Mouse (Mus musculus) spleen, adult 10 weeks (tissue): Measurements from ENCODE around the gene Abcg4. TPM values are rescaled to one million over a fixed set of nuclear protein-coding genes. Genes with fewer than 3 reads are reported as not detected.

Experiments
- polyA plus RNA-seq: library from polyadenylated mRNA; stranded (reverse); fragments of 350-450 nt; fragmentation: Illumina TruSeq; extraction: RNeasy Lipid Tissue Mini Kit (QIAGEN cat#74804); gene quantifications from one replicate; pipeline ENCODE4 v1.2.3, GENCODE M21; 2015; ENCODE audit warnings: low replicate concordance; ENCODE audit not compliant: insufficient read depth

The Abcg4 gene
- polyA plus RNA-seq = 1.8 TPM

DNA sequence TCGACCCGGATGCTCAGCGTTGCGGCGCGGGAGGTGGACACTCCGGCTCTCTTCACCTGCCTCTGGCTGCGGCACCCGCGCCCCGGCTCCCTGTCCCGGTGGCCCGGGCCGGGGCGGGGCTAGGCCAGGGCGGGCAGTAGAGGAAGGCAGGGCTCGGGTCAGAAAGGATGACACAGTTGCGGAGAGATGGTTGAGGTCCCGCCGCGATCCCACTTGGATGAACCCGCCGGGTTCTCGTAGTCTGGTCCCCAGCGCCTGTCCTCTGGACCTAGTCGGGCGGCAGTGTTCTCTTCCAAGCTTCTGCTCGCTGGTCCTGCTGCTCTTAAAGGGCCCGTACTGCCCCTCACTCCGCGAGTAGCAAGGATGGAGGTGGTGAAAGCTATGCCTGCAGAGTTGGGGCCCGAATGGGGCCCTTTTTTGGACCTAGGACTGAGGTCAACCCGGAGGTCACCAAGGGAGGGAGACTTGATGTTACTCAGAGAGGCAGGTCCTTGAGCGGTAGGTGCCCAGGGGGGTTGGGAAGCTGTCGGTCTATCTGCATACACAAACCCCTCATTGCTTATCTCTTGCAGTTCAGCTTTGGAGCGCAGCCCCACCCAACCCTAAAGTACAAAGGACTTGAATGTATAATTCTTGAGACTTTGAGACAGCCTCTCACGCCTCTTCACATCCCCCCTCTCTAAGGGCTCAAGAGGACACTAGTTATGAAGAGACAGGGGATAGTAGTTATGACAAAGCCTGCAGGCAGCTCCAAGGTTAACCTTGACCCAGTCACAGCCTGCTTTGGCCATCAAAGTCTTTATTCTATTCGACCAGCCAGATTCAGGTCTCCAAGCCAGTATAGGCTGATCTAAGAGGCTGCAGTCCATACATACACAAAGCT lies at the start of gene Abcg4:
TSS of gene Abcg4 (minus strand) at position 540 of the 883 bp plus-strand sequence.

GRCm38 (mm10) chr9:44334396-44335330 lies 46.2 kb upstream of the Abcg4 start, which contains the start of gene H2afx:
Gene H2afx, plus strand, starts transcription at chr9:44334694.

GRCm38 (mm10) chr9:44325768-44326370 lies 37.5 kb upstream of the Abcg4 start, which contains the start of gene Dpagt1:
Gene Dpagt1, plus strand, starts transcription at chr9:44326019.

DNA sequence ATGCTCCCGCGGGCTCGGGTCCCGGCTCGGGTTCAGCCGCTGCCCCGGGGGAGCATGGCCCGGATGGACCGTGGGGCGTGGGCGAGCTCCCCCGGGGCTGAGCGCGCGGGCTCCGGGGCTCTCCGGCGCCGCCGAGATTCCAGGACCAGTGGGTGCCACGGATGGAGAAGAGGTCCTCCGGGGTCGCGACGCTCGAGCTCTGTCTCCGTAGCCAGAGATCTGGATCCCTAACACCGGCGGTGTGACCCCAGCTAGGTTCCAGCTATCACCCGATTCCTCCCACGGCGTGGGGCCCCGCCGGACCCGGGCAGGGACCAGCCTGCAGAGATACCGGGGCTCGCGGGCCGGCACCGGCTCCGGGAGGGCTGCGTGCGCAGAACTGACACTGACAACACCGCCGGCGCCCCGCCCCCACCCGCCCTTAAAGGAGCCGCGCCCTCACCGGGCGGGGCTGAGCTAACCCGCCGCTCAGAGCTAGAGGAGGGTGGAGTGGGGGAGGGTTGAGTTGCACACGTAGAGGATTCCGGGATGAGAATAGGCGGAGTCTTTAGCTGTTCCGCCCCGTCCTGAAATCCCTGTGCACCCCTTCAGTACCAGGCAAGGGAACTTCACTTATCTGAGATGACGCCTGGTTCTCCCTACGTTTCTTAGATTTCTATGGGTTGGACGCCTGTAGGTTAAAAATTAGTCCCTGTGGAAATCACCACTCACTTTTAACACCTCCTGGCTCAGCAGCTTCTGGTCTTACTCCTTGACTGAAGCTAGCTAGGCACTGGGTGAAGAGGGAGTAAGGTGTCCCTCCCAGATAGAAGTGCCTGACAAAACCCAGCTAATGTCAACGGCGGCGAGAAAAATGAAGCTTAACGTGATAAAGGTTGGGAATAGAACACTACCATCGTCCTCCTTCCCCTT lies 31.7 kb upstream of the Abcg4 start, which contains the start of gene C2cd2l:
TSS of gene C2cd2l (minus strand) at position 399 of the 912 bp plus-strand sequence.

DNA sequence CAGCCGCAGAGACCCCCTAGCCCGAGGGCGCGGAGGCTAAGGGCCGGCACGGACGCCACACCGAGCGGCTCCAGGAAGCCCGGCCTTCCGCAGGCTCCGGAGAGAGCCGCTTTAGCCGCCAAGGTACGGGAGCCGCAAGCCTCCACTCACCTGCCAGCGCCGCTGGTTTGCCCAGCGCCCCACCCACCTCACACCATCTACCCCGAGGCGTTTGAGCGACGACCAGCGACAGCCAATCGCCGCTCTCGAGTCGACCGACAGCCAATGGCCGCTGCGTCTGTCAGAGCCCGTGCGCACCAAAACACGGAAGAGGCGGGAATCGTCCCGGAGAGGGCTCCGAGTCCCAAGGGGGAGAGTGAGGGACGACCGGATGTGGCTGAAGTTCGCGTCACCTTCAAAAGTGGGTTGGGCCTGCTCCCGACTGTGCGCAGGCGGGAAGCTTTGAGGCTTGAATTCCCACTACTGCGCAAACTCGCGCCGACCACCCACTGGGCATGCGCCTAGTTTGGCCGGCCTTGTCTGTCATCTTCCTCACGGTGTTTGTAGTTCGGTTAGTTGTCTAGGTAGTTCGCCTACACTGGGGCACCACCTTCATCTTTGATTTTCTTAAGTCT lies 17.2 kb upstream of the Abcg4 start, which contains the start of gene Hinfp:
TSS of gene Hinfp (minus strand) at position 206 of the 614 bp plus-strand sequence.

GRCm38 (mm10) chr9:44268432-44268831 lies 20.0 kb downstream of the Abcg4 start, which contains the start of gene Nlrx1:
Gene Nlrx1, minus strand, starts transcription at chr9:44268599.

GRCm38 (mm10) chr9:44251314-44251713 lies 37.1 kb downstream of the Abcg4 start, which contains the start of gene Pdzd3:
Gene Pdzd3, minus strand, starts transcription at chr9:44251471.

DNA sequence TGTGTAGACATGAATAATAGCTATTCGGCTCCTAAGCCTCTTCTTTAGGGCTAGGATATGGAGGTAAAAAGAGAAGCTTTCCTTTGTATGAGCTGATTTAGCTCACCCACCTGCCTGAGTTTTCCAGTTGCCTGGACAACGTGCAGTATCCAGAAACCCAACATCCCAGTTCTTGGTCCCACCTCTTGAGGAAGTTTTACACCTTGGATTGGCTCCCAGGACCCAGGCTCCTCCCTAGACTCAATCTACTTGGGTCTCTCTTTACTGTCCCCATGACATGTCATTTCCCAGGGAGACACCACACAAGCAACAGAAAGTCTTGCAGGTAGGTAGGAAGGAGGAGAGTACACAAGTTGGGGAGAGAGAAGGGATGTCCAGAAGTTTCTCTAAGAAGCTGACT lies 48.0 kb downstream of the Abcg4 start, which contains the start of gene Ccdc153:
TSS of gene Ccdc153 (plus strand) at position 278 of the 400 bp plus-strand sequence.

GRCm38 (mm10) chr9:44233802-44234478 lies 54.5 kb downstream of the Abcg4 start, which contains the start of gene Cbl:
Gene Cbl, minus strand, starts transcription at chr9:44234049.

Other genes with a start within 250 kb of the Abcg4 start
- gene Thy1, start 245.2 kb downstream of the Abcg4 start, polyA plus RNA-seq = 130 TPM
- gene Usp2, start 221.6 kb downstream of the Abcg4 start, polyA plus RNA-seq = 0.69 TPM
- gene Mfrp, start 186.9 kb downstream of the Abcg4 start, polyA plus RNA-seq = not detected
- 1.6 TPM for gene C1qtnf5, start 181.4 kb downstream of the Abcg4 start, polyA plus RNA-seq
- gene Gm49380, start 175.1 kb downstream of the Abcg4 start, polyA plus RNA-seq = not detected
- 10.6 TPM for gene Rnf26, start 175.1 kb downstream of the Abcg4 start, polyA plus RNA-seq
- gene Mcam, start 154.1 kb downstream of the Abcg4 start, polyA plus RNA-seq = 15.1 TPM
- 112 TPM for gene Cbl, start 54.6 kb downstream of the Abcg4 start, polyA plus RNA-seq
- not detected for gene Ccdc153, start 47.9 kb downstream of the Abcg4 start, polyA plus RNA-seq
- gene Pdzd3, start 37.1 kb downstream of the Abcg4 start, polyA plus RNA-seq = 0.10 TPM
- gene Nlrx1, start 20.0 kb downstream of the Abcg4 start, polyA plus RNA-seq = 2.2 TPM
- gene Hinfp, start 17.1 kb upstream of the Abcg4 start, polyA plus RNA-seq = 40.4 TPM
- 5.9 TPM for gene C2cd2l, start 31.7 kb upstream of the Abcg4 start, polyA plus RNA-seq
- gene Dpagt1, start 37.4 kb upstream of the Abcg4 start, polyA plus RNA-seq = 16.7 TPM
- gene H2afx, start 46.1 kb upstream of the Abcg4 start, polyA plus RNA-seq = 18.5 TPM
- gene Hmbs, start 55.6 kb upstream of the Abcg4 start, polyA plus RNA-seq = 79.9 TPM
- gene Vps11, start 73.1 kb upstream of the Abcg4 start, polyA plus RNA-seq = 50.6 TPM
- gene Hyou1, start 90.9 kb upstream of the Abcg4 start, polyA plus RNA-seq = 55.2 TPM
- 15.4 TPM for gene Slc37a4, start 108.2 kb upstream of the Abcg4 start, polyA plus RNA-seq
- gene Rps25, start 118.5 kb upstream of the Abcg4 start, polyA plus RNA-seq = 4,145 TPM
- gene Trappc4, start 119.0 kb upstream of the Abcg4 start, polyA plus RNA-seq = 70.1 TPM
- gene Ccdc84, start 130.0 kb upstream of the Abcg4 start, polyA plus RNA-seq = 54.6 TPM
- gene Foxr1, start 152.5 kb upstream of the Abcg4 start, polyA plus RNA-seq = 0.65 TPM
- gene Upk2, start 166.4 kb upstream of the Abcg4 start, polyA plus RNA-seq = not detected
- gene Bcl9l, start 194.2 kb upstream of the Abcg4 start, polyA plus RNA-seq = 6.5 TPM